Mouse (Mus musculus): Measurements from ENCODE around the gene Syce3. TPM values are rescaled to one million over a fixed set of nuclear protein-coding genes. Genes with fewer than 3 reads are reported as not detected.
A peak's percentile ranks its signal among the peaks of the same experiment; 100 is the strongest.

The Syce3 gene
- total RNA-seq, 2 experiments from 2014 or later, result not detected

GRCm38 (mm10) chr15:89421938-89422337 lies 11.6 kb upstream of the Syce3 start:
- no peak for DNase-seq

- DNase-seq, result no peak
These were observed 5.0 kb upstream of the Syce3 start for GRCm38 (mm10) chr15:89415282-89415681.

GRCm38 (mm10) chr15:89406691-89407090 lies 3.6 kb downstream of the Syce3 start:
- DNase-seq, result no peak

GRCm38 (mm10) chr15:89404831-89405623 lies 5.3 kb downstream of the Syce3 start:
- no peak for DNase-seq

- DNase-seq, result no peak
These were observed 7.8 kb downstream of the Syce3 start for GRCm38 (mm10) chr15:89402471-89402870.

GRCm38 (mm10) chr15:89399716-89400115 lies 10.6 kb downstream of the Syce3 start:
- DNase-seq, result no peak

GRCm38 (mm10) chr15:89398146-89398545 lies 12.2 kb downstream of the Syce3 start:
- DNase-seq, result no peak

GRCm38 (mm10) chr15:89396883-89397282 lies 13.4 kb downstream of the Syce3 start:
- DNase-seq, result no peak

- no peak for DNase-seq
These were observed 20.2 kb downstream of the Syce3 start for GRCm38 (mm10) chr15:89390081-89390480.

- DNase-seq, result no peak
These were observed 23.2 kb downstream of the Syce3 start for GRCm38 (mm10) chr15:89387127-89387526.

GRCm38 (mm10) chr15:89384617-89385016 lies 25.7 kb downstream of the Syce3 start, which contains the start of gene Klhdc7b:
Gene Klhdc7b, plus strand, starts transcription at chr15:89384917.
- no peak for DNase-seq

- DNase-seq, result no peak
These were observed 30.9 kb downstream of the Syce3 start for GRCm38 (mm10) chr15:89379429-89379828.

GRCm38 (mm10) chr15:89378831-89379401 lies 31.4 kb downstream of the Syce3 start, which contains the start of gene Odf3b:
Gene Odf3b, minus strand, starts transcription at chr15:89379282.
- DNase-seq, result no peak

- no peak for DNase-seq
These were observed 32.1 kb downstream of the Syce3 start for GRCm38 (mm10) chr15:89377938-89378828.

- DNase-seq, result no peak
These were observed 32.9 kb downstream of the Syce3 start for GRCm38 (mm10) chr15:89377362-89377761.

GRCm38 (mm10) chr15:89376957-89377356 lies 33.3 kb downstream of the Syce3 start, which contains the start of gene Tymp:
Gene Tymp, minus strand, starts transcription at chr15:89377039.
- no peak for DNase-seq

- DNase-seq, result no peak
These were observed 34.3 kb downstream of the Syce3 start for GRCm38 (mm10) chr15:89376040-89376439.

GRCm38 (mm10) chr15:89374801-89375534 lies 35.3 kb downstream of the Syce3 start:
- no peak for DNase-seq

GRCm38 (mm10) chr15:89374340-89374739 lies 36.0 kb downstream of the Syce3 start:
- DNase-seq, result no peak

- peak; percentile 92 for DNase-seq
These were observed 36.5 kb downstream of the Syce3 start, which contains the start of gene Sco2 for GRCm38 (mm10) chr15:89373762-89374248. Gene Sco2, minus strand, starts transcription at chr15:89373846.

- peak; percentile 83 to 84 for DNase-seq
These were observed 37.1 kb downstream of the Syce3 start for GRCm38 (mm10) chr15:89373027-89373761.
